Mouse (Mus musculus): ENCODE results near the gene Gm28269. TPM values are rescaled to one million over a fixed set of nuclear protein-coding genes. Genes with fewer than 3 reads are reported as not detected.

Gm28269 gene
- polyA plus RNA-seq, 1 experiment from 2014 or later, result not detected

Other genes with a start within 250 kb of the Gm28269 start
- not detected in 2 replicates for gene Slc6a14, start 30.2 kb downstream of the Gm28269 start, polyA plus RNA-seq (2014; fragmentation: Nextera tagmentation; extraction: Ambion mirVana)

All from heart, embryonic 11.5 days (tissue).